Mouse (Mus musculus): ENCODE measurements at regions not wholly inside any gene's neighbourhood (a gene's known extent, or its start where the extent isn't known, plus 50 kb on each side); places are given as distances from the start of the nearest gene placed in this dataset.

DNA sequence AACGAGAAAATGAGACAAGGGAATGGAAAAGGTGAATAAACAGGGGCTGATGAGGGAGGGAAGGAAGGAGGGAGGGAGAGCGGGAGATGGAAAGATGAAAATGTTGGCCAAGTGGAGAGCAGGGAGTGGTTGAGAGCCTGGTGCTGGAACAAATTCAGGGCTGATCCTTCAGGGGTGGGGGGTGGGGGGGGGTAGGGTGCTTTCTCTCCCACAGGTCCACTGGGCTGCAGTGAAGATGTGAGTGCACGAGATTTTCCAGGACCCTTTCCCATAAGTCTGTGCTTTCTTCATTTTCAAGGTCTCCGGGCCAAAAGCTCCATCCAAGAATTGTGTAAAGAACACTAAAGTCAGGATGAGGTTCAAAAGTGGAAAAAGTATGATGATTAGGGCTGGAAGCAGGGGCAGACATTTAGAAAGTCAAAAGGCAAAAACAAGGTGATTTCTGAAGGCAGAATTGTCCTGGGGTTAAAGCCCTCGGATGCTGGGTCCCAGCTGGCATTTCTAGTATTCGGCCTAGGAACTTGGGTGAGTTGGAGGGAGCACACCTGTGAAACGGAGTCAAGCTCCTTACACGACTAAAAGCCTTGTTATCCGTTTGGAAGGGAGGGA, 74.5 kb upstream of the Boc start:
- TF ChIP-seq CTCF (IDR thresholded peaks at IDR 0.05; ENCODE audit: extremely low read depth, insufficient read depth, low read length) (no peak), POLR2A (IDR thresholded peaks at IDR 0.05; ENCODE audit: extremely low read depth, insufficient read depth, low read length) (no peak)
